Mouse (Mus musculus): ENCODE data around the gene Ms4a2. TPM values are rescaled to one million over a fixed set of nuclear protein-coding genes. Genes with fewer than 3 reads are reported as not detected.

Ms4a2 gene
- polyA plus RNA-seq (2016; fragmentation: Nextera tagmentation; extraction: Ambion mirVana): 0.10 and 0.29 TPM in 2 replicates

- H3K4me2 ChIP-seq (replicated peaks): no peak within 1 kb of the TSS
- no peaks in the 10 kb centered on the region for H3K4me1 ChIP-seq
- H3K27ac ChIP-seq: no peak within 1 kb of the TSS
- no peaks in the 10 kb centered on the region for H3K27me3 ChIP-seq (replicated peaks)
- ATAC-seq (ENCODE audit: low FRiP score, low read depth): no peak
- no peaks in the 10 kb centered on the region for H3K36me3 ChIP-seq
- H3K9ac ChIP-seq: no peak within 1 kb of the TSS
- H3K4me3 ChIP-seq: no peak within 1 kb of the TSS
- WGBS: 87% methylated on average over 2 of the region's 2 CpGs
- H3K9me3 ChIP-seq: no peaks in the 10 kb centered on the region
These were observed at the start of gene Ms4a2 for GRCm38 (mm10) chr19:11623551-11623950. Gene Ms4a2 (minus strand): TSS chr19:11623719.

- Histone ChIP-seq H3K4me1 (no peaks in the 10 kb centered on the region), H3K36me3 (no peaks in the 10 kb centered on the region), H3K9ac (no peak overlapping the region), H3K27ac (no peak overlapping the region), H3K9me3 (no peaks in the 10 kb centered on the region), H3K27me3 (replicated peaks) (no peaks in the 10 kb centered on the region), H3K4me3 (no peak overlapping the region), H3K4me2 (replicated peaks) (no peak overlapping the region)
- ATAC-seq (ENCODE audit: low FRiP score, low read depth): no peak
These were observed 38.0 kb upstream of the Ms4a2 start for GRCm38 (mm10) chr19:11661562-11661961.

GRCm38 (mm10) chr19:11660459-11660858 lies 36.9 kb upstream of the Ms4a2 start, which contains the start of gene Oosp2:
Gene Oosp2 (minus strand): TSS chr19:11660559.
- ATAC-seq (ENCODE audit: low FRiP score, low read depth): no peak
- H3K4me1 ChIP-seq: no peaks in the 10 kb centered on the region
- H3K27ac ChIP-seq: no peak within 1 kb of the TSS
- H3K36me3 ChIP-seq: no peaks in the 10 kb centered on the region
- no peak within 1 kb of the TSS for H3K4me2 ChIP-seq (replicated peaks)
- H3K27me3 ChIP-seq (replicated peaks): no peaks in the 10 kb centered on the region
- no peak within 1 kb of the TSS for H3K4me3 ChIP-seq
- WGBS: 84% methylated on average over 5 of the region's 5 CpGs
- H3K9ac ChIP-seq: no peak within 1 kb of the TSS
- no peaks in the 10 kb centered on the region for H3K9me3 ChIP-seq

- WGBS: 79% methylated on average over 2 of the region's 2 CpGs
- Histone ChIP-seq H3K9me3 (no peaks in the 10 kb centered on the region), H3K4me2 (replicated peaks) (no peak overlapping the region), H3K9ac (no peak overlapping the region), H3K27me3 (replicated peaks) (no peaks in the 10 kb centered on the region), H3K4me1 (no peaks in the 10 kb centered on the region), H3K36me3 (no peaks in the 10 kb centered on the region), H3K27ac (no peak overlapping the region), H3K4me3 (no peak overlapping the region)
- no peak for ATAC-seq (ENCODE audit: low FRiP score, low read depth)
These were observed 35.6 kb upstream of the Ms4a2 start for GRCm38 (mm10) chr19:11659142-11659541.

GRCm38 (mm10) chr19:11649564-11649963 lies 26.0 kb upstream of the Ms4a2 start:
- WGBS: 88% methylated on average over 4 of the region's 4 CpGs
- no peak overlapping the region for H3K27ac ChIP-seq
- no peaks in the 10 kb centered on the region for H3K9me3 ChIP-seq
- no peaks in the 10 kb centered on the region for H3K4me1 ChIP-seq
- H3K4me2 ChIP-seq (replicated peaks): no peak overlapping the region
- H3K9ac ChIP-seq: no peak overlapping the region
- no peaks in the 10 kb centered on the region for H3K36me3 ChIP-seq
- ATAC-seq (ENCODE audit: low FRiP score, low read depth): no peak
- no peaks in the 10 kb centered on the region for H3K27me3 ChIP-seq (replicated peaks)
- H3K4me3 ChIP-seq: no peak overlapping the region

- Histone ChIP-seq H3K4me3 (no peak overlapping the region), H3K9me3 (no peaks in the 10 kb centered on the region), H3K4me1 (no peaks in the 10 kb centered on the region), H3K4me2 (replicated peaks) (no peak overlapping the region), H3K9ac (no peak overlapping the region), H3K36me3 (no peaks in the 10 kb centered on the region), H3K27ac (no peak overlapping the region), H3K27me3 (replicated peaks) (no peaks in the 10 kb centered on the region)
- 82% methylated on average over 3 of the region's 3 CpGs for WGBS
- ATAC-seq (ENCODE audit: low FRiP score, low read depth): no peak
These were observed 22.6 kb upstream of the Ms4a2 start for GRCm38 (mm10) chr19:11646166-11646565.

GRCm38 (mm10) chr19:11640732-11641131 lies 17.2 kb upstream of the Ms4a2 start, which contains the start of gene Ms4a3:
Gene Ms4a3 (minus strand): TSS chr19:11640851.
- Histone ChIP-seq H3K4me3 (no peak within 1 kb of the TSS), H3K4me2 (replicated peaks) (no peak within 1 kb of the TSS), H3K27ac (no peak within 1 kb of the TSS), H3K36me3 (no peaks in the 10 kb centered on the region), H3K4me1 (no peaks in the 10 kb centered on the region), H3K27me3 (replicated peaks) (no peaks in the 10 kb centered on the region), H3K9ac (no peak within 1 kb of the TSS), H3K9me3 (no peaks in the 10 kb centered on the region)
- WGBS: 81% methylated on average over 1 of the region's 1 CpGs
- ATAC-seq (ENCODE audit: low FRiP score, low read depth): no peak

GRCm38 (mm10) chr19:11639038-11639437 lies 15.5 kb upstream of the Ms4a2 start:
- 78% methylated on average over 4 of the region's 4 CpGs for WGBS
- H3K4me2 ChIP-seq (replicated peaks): no peak overlapping the region
- no peak for ATAC-seq (ENCODE audit: low FRiP score, low read depth)

GRCm38 (mm10) chr19:11635572-11635971 lies 12.1 kb upstream of the Ms4a2 start:
- ATAC-seq (ENCODE audit: low FRiP score, low read depth): no peak
- no peaks in the 10 kb centered on the region for H3K4me1 ChIP-seq
- 89% methylated on average over 5 of the region's 5 CpGs for WGBS

More at GRCm38 (mm10) chr19:11639038-11639437, 15.5 kb upstream of the Ms4a2 start:
- Histone ChIP-seq H3K4me3 (no peak overlapping the region), H3K4me1 (no peaks in the 10 kb centered on the region), H3K9ac (no peak overlapping the region), H3K9me3 (no peaks in the 10 kb centered on the region), H3K36me3 (no peaks in the 10 kb centered on the region), H3K27me3 (replicated peaks) (no peaks in the 10 kb centered on the region), H3K27ac (no peak overlapping the region)

GRCm38 (mm10) chr19:11634330-11634729 lies 10.8 kb upstream of the Ms4a2 start:
- H3K27me3 ChIP-seq (replicated peaks): no peaks in the 10 kb centered on the region
- no peak overlapping the region for H3K4me2 ChIP-seq (replicated peaks)
- H3K4me3 ChIP-seq: no peak overlapping the region
- H3K27ac ChIP-seq: no peak overlapping the region
- no peak for ATAC-seq (ENCODE audit: low FRiP score, low read depth)
- H3K9ac ChIP-seq: no peak overlapping the region
- H3K36me3 ChIP-seq: no peaks in the 10 kb centered on the region
- H3K4me1 ChIP-seq: no peaks in the 10 kb centered on the region
- no peaks in the 10 kb centered on the region for H3K9me3 ChIP-seq
- 87% methylated on average over 2 of the region's 2 CpGs for WGBS

More at GRCm38 (mm10) chr19:11635572-11635971, 12.1 kb upstream of the Ms4a2 start:
- H3K4me3 ChIP-seq: no peak overlapping the region
- H3K27me3 ChIP-seq (replicated peaks): no peaks in the 10 kb centered on the region
- H3K9ac ChIP-seq: no peak overlapping the region
- no peaks in the 10 kb centered on the region for H3K9me3 ChIP-seq
- H3K27ac ChIP-seq: no peak overlapping the region
- H3K4me2 ChIP-seq (replicated peaks): no peak overlapping the region
- H3K36me3 ChIP-seq: no peaks in the 10 kb centered on the region

GRCm38 (mm10) chr19:11633732-11634131 lies 10.2 kb upstream of the Ms4a2 start:
- H3K4me3 ChIP-seq: no peak overlapping the region
- no peaks in the 10 kb centered on the region for H3K36me3 ChIP-seq
- H3K9me3 ChIP-seq: no peaks in the 10 kb centered on the region
- H3K4me1 ChIP-seq: no peaks in the 10 kb centered on the region
- no peak overlapping the region for H3K27ac ChIP-seq
- H3K4me2 ChIP-seq (replicated peaks): no peak overlapping the region
- 92% methylated on average over 1 of the region's 1 CpGs for WGBS
- no peak overlapping the region for H3K9ac ChIP-seq
- no peaks in the 10 kb centered on the region for H3K27me3 ChIP-seq (replicated peaks)
- ATAC-seq (ENCODE audit: low FRiP score, low read depth): no peak

- WGBS: 63% methylated on average over 5 of the region's 5 CpGs
- Histone ChIP-seq H3K27ac (no peak overlapping the region), H3K9ac (no peak overlapping the region), H3K27me3 (replicated peaks) (no peaks in the 10 kb centered on the region), H3K4me2 (replicated peaks) (no peak overlapping the region), H3K36me3 (no peaks in the 10 kb centered on the region), H3K4me3 (no peak overlapping the region), H3K9me3 (no peaks in the 10 kb centered on the region), H3K4me1 (no peaks in the 10 kb centered on the region)
- no peak for ATAC-seq (ENCODE audit: low FRiP score, low read depth)
These were observed 1.7 kb upstream of the Ms4a2 start for GRCm38 (mm10) chr19:11625231-11625630.

- H3K4me1 ChIP-seq: no peaks in the 10 kb centered on the region
- H3K9ac ChIP-seq: no peak overlapping the region
- no peak overlapping the region for H3K27ac ChIP-seq
- H3K9me3 ChIP-seq: no peaks in the 10 kb centered on the region
- no peaks in the 10 kb centered on the region for H3K36me3 ChIP-seq
- no peak overlapping the region for H3K4me3 ChIP-seq
- no peaks in the 10 kb centered on the region for H3K27me3 ChIP-seq (replicated peaks)
- ATAC-seq (ENCODE audit: low FRiP score, low read depth): no peak
- no peak overlapping the region for H3K4me2 ChIP-seq (replicated peaks)
These were observed 1.3 kb upstream of the Ms4a2 start for GRCm38 (mm10) chr19:11624800-11625199.
